Mouse (Mus musculus) heart, embryonic 10.5 days (tissue): Measurements from ENCODE around the gene Olfr889. TPM values are rescaled to one million over a fixed set of nuclear protein-coding genes. Genes with fewer than 3 reads are reported as not detected.
"Not testable (repeated sequence)": the region's sequence is repeated elsewhere in the genome, so short reads cannot be mapped to it uniquely, and the experiment has no call there.

Source experiments
- DNase-seq: peaks from one replicate; pipeline ENCODE4 v3.0.0-alpha.2; 2017; ENCODE audit warnings: low spot score
- H3K27ac ChIP-seq: fragments of 300-500 bp; sonication (generic); 2 replicates; pipeline ENCODE4 v1.5.1; 2016; ENCODE audit warnings: mild to moderate bottlenecking
- H3K27me3 ChIP-seq: fragments of 300-500 bp; sonication (generic); 2 replicates; pipeline ENCODE4 v1.6.1; 2016; ENCODE audit warnings: mild to moderate bottlenecking; ENCODE audit not compliant: poor library complexity, insufficient read depth, severe bottlenecking
- H3K36me3 ChIP-seq: fragments of 300-500 bp; sonication (generic); 2 replicates; pipeline ENCODE4 v1.6.1; 2016; ENCODE audit warnings: mild to moderate bottlenecking, moderate library complexity
- H3K4me1 ChIP-seq: fragments of 300-500 bp; sonication (generic); 2 replicates; pipeline ENCODE4 v1.6.1; 2016; ENCODE audit warnings: mild to moderate bottlenecking
- H3K4me3 ChIP-seq: fragments of 300-500 bp; sonication (generic); 2 replicates; pipeline ENCODE4 v1.5.1; 2016; ENCODE audit warnings: mild to moderate bottlenecking, moderate library complexity
- H3K9me3 ChIP-seq: fragments of 300-500 bp; sonication (generic); 2 replicates; pipeline ENCODE4 v1.6.1; 2016; ENCODE audit warnings: mild to moderate bottlenecking, moderate library complexity
- WGBS: fragments of 180-500 bp; shearing (Covaris S2); methylation state at CpG from one replicate; pipeline ENCODE4 v1.1.7; 2016; 5-methylcytosine and 5-hydroxymethylcytosine counted together
- polyA plus RNA-seq: library from polyadenylated mRNA; unstranded; fragments of >200 nt; fragmentation: Nextera tagmentation; extraction: Ambion mirVana; gene quantifications from 2 replicates; pipeline ENCODE4 v1.2.1, GENCODE M21; 2016

Olfr889 gene
- 0.05 and 0.19 TPM in 2 replicates for polyA plus RNA-seq

GRCm38 (mm10) chr9:38114898-38115297 is at the start of gene Olfr889:
Olfr889 (plus strand) TSS chr9:38115198.
- no peaks in the 10 kb centered on the region for H3K4me1 ChIP-seq
- H3K27me3 ChIP-seq: no peaks in the 10 kb centered on the region
- no peak for DNase-seq
- no peak within 1 kb of the TSS for H3K4me3 ChIP-seq
- no peak within 1 kb of the TSS for H3K27ac ChIP-seq
- H3K36me3 ChIP-seq: no peaks in the 10 kb centered on the region
- no peaks in the 10 kb centered on the region for H3K9me3 ChIP-seq

GRCm38 (mm10) chr9:38083772-38084171 is 31.2 kb upstream of the Olfr889 start, which contains the start of gene Olfr887:
Olfr887 (plus strand) TSS chr9:38084072.
- Histone ChIP-seq H3K4me1 (no peaks in the 10 kb centered on the region), H3K9me3 (no peaks in the 10 kb centered on the region), H3K36me3 (no peaks in the 10 kb centered on the region), H3K27ac (no peak within 1 kb of the TSS), H3K27me3 (no peaks in the 10 kb centered on the region), H3K4me3 (no peak within 1 kb of the TSS)
- no peak for DNase-seq
- WGBS: 74% methylated on average over 1 of the region's 1 CpGs

- Histone ChIP-seq H3K27ac (no peak within 1 kb of the TSS), H3K27me3 (no peaks in the 10 kb centered on the region), H3K9me3 (no peaks in the 10 kb centered on the region), H3K36me3 (no peaks in the 10 kb centered on the region), H3K4me3 (no peak within 1 kb of the TSS), H3K4me1 (no peaks in the 10 kb centered on the region)
- 73% methylated on average over 1 of the region's 1 CpGs for WGBS
- no peak for DNase-seq
Measured at GRCm38 (mm10) chr9:38107828-38108227, 7.2 kb upstream of the Olfr889 start, which contains the start of gene Olfr888. Olfr888 (plus strand) TSS chr9:38108128.

DNA sequence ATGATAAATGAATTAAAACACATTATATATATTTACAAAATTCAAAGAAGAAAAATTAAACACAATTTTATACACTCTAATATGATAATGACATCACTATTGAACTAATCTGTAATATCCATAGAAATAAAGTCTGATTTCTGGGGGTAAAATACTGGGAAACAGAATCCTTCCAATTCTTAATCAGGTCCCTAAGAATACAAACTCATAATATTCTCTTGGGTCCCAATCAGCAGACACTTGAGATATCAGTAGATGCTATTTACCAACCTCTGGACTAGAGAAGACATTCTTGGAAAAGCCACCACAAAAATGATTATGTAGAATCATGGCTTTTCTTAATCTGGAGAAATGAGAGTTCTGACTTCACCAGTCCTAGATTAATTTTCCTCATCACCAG is 27.2 kb downstream of the Olfr889 start, which contains the start of gene Olfr890:
Gene Olfr890 (plus strand): TSS at position 301 of the 400 bp plus-strand sequence.
- H3K27ac ChIP-seq: no peak within 1 kb of the TSS
- H3K27me3 ChIP-seq: no peaks in the 10 kb centered on the region
- DNase-seq: no peak
- no peak within 1 kb of the TSS for H3K4me3 ChIP-seq
- H3K4me1 ChIP-seq: no peaks in the 10 kb centered on the region
- no peaks in the 10 kb centered on the region for H3K36me3 ChIP-seq
- no peaks in the 10 kb centered on the region for H3K9me3 ChIP-seq

DNA sequence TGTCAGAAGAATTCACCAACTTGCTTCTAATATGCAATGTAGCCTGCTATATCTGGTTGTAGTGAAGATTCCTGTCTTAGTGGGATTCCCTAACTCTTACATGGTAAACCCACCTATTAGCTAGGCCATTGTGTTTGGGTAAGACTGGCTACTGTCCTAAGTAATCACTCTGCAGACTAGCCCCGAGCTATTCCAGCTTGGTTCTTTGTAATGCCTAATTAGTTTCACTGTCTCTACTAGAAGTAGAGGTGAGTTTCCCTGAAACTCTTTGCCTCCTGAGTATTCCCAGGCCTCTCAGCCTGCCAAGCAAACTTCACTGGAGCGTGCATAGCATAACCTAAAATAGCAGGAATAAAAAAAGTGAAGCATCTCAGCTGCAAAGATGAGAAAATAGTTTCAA is 53.3 kb downstream of the Olfr889 start:
- not testable (repeated sequence) for H3K4me1 ChIP-seq, H3K36me3 ChIP-seq, H3K27ac ChIP-seq, H3K27me3 ChIP-seq, H3K9me3 ChIP-seq, H3K4me3 ChIP-seq, DNase-seq
- WGBS: 49% methylated on average over 2 of the region's 2 CpGs

Other genes with a start within 250 kb of the Olfr889 start
- not detected in 2 replicates for gene Olfr145, start 218.5 kb upstream of the Olfr889 start, polyA plus RNA-seq
- gene Olfr878, start 197.4 kb upstream of the Olfr889 start, polyA plus RNA-seq: not detected in 2 replicates
- not detected in 2 replicates for gene Olfr881, start 123.4 kb upstream of the Olfr889 start, polyA plus RNA-seq
- gene Olfr883, start 89.4 kb upstream of the Olfr889 start, polyA plus RNA-seq: not detected in 2 replicates
- not detected in 2 replicates for gene Olfr884, start 68.6 kb upstream of the Olfr889 start, polyA plus RNA-seq
- not detected in 2 replicates for gene Olfr885, start 53.9 kb upstream of the Olfr889 start, polyA plus RNA-seq
- not detected in 2 replicates for gene Olfr887, start 31.1 kb upstream of the Olfr889 start, polyA plus RNA-seq
- not detected in 2 replicates for gene Olfr888, start 7.1 kb upstream of the Olfr889 start, polyA plus RNA-seq
- not detected in 2 replicates for gene Olfr890, start 27.3 kb downstream of the Olfr889 start, polyA plus RNA-seq
- gene Olfr891, start 65.6 kb downstream of the Olfr889 start, polyA plus RNA-seq: not detected in 2 replicates
- not detected in 2 replicates for gene Olfr893, start 93.2 kb downstream of the Olfr889 start, polyA plus RNA-seq
- not detected in 2 replicates for gene Olfr894, start 102.9 kb downstream of the Olfr889 start, polyA plus RNA-seq
- gene Olfr143, start 137.6 kb downstream of the Olfr889 start, polyA plus RNA-seq: not detected in 2 replicates
- gene Olfr895, start 152.7 kb downstream of the Olfr889 start, polyA plus RNA-seq: not detected in 2 replicates
- gene Olfr896-ps1, start 175.9 kb downstream of the Olfr889 start, polyA plus RNA-seq: not detected in 2 replicates
- gene Olfr25, start 213.9 kb downstream of the Olfr889 start, polyA plus RNA-seq: not detected in 2 replicates
- not detected in 2 replicates for gene Olfr898, start 233.2 kb downstream of the Olfr889 start, polyA plus RNA-seq